Mouse (Mus musculus) limb, embryonic 11.5 days (tissue): Measurements from ENCODE around the gene Spaca3. TPM values are rescaled to one million over a fixed set of nuclear protein-coding genes. Genes with fewer than 3 reads are reported as not detected.
A peak's percentile ranks its signal among the peaks of the same experiment; 100 is the strongest.

ENCODE experiments used
- ATAC-seq: fragments of 200-750 bp; cut with Nextera tagmentation; 2 replicates; pipeline ENCODE4 v1.8.0; 2017; ENCODE audit warnings: low read depth; ENCODE audit not compliant: insufficient number of reproducible peaks, low FRiP score, low TSS enrichment
- DNase-seq: peaks from one replicate; pipeline ENCODE4 v3.0.0-alpha.2; 2015; ENCODE audit warnings: low spot score
- H3K27ac ChIP-seq: fragments of 300-500 bp; sonication (generic); replicated peaks from 2 replicates; pipeline ENCODE4 v1.5.1; 2014; ENCODE audit warnings: low read depth, mild to moderate bottlenecking, low read length
- H3K27me3 ChIP-seq: fragments of 300-500 bp; sonication (generic); 2 replicates; pipeline ENCODE4 v1.6.1; 2014; ENCODE audit warnings: mild to moderate bottlenecking, low read length, mixed read lengths; ENCODE audit not compliant: control insufficient read depth, insufficient read depth
- H3K36me3 ChIP-seq: fragments of 300-500 bp; sonication (generic); 2 replicates; pipeline ENCODE4 v1.6.1; 2014; ENCODE audit warnings: mild to moderate bottlenecking, low read length, moderate library complexity, mixed read lengths; ENCODE audit not compliant: control insufficient read depth, insufficient read depth
- H3K4me1 ChIP-seq: fragments of 300-500 bp; sonication (generic); 2 replicates; pipeline ENCODE4 v1.6.1; 2014; ENCODE audit warnings: low read length, mixed read lengths; ENCODE audit not compliant: control insufficient read depth, insufficient read depth
- H3K4me2 ChIP-seq: fragments of 300-500 bp; sonication (generic); 2 replicates; pipeline ENCODE4 v1.6.1; 2014; ENCODE audit warnings: low read depth, mild to moderate bottlenecking, moderate library complexity; ENCODE audit not compliant: severe bottlenecking
- H3K4me3 ChIP-seq: fragments of 300-500 bp; sonication (generic); 2 replicates; pipeline ENCODE4 v1.5.1; 2014; ENCODE audit warnings: low read depth, low read length
- H3K9ac ChIP-seq: fragments of 300-500 bp; sonication (generic); 2 replicates; pipeline ENCODE4 v1.6.1; 2014; ENCODE audit warnings: mild to moderate bottlenecking, low read length
- H3K9me3 ChIP-seq: fragments of 300-500 bp; sonication (generic); 2 replicates; pipeline ENCODE4 v1.6.1; 2016; ENCODE audit warnings: low read length; ENCODE audit not compliant: control insufficient read depth
- WGBS: fragments of 180-500 bp; shearing (Covaris S2); extraction: QIAGEN DNeasy Blood & Tissue Kit; methylation state at CpG from one replicate; pipeline ENCODE4 v1.1.7; 2014; 5-methylcytosine and 5-hydroxymethylcytosine counted together
- polyA plus RNA-seq: library from polyadenylated mRNA; unstranded; fragments of >200 nt; fragmentation: Nextera tagmentation; extraction: Ambion mirVana; gene quantifications from 2 replicates; pipeline ENCODE4 v1.2.1, GENCODE M21; 2014

Gene Spaca3
- polyA plus RNA-seq, 1 experiment from 2014 or later: not detected

- DNase-seq: no peak
- Histone ChIP-seq H3K9ac (no peak overlapping the region), H3K36me3 (no peaks in the 10 kb centered on the region), H3K27ac (no peak overlapping the region), H3K4me1 (no peaks in the 10 kb centered on the region), H3K4me3 (no peak overlapping the region), H3K27me3 (no peaks in the 10 kb centered on the region), H3K9me3 (no peaks in the 10 kb centered on the region), H3K4me2 (no peak overlapping the region)
- no peak for ATAC-seq
- 86% methylated on average over 4 of the region's 4 CpGs for WGBS
Observed at GRCm38 (mm10) chr11:80900555-80900954, 42.4 kb downstream of the Spaca3 start.

GRCm38 (mm10) chr11:80902664-80903063, 44.5 kb downstream of the Spaca3 start:
- WGBS: 66% methylated on average over 7 of the region's 7 CpGs
- H3K36me3 ChIP-seq: no peaks in the 10 kb centered on the region
- no peak overlapping the region for H3K4me2 ChIP-seq
- no peak for DNase-seq
- no peak overlapping the region for H3K9ac ChIP-seq
- no peak for ATAC-seq
- no peak overlapping the region for H3K27ac ChIP-seq
- H3K27me3 ChIP-seq: no peaks in the 10 kb centered on the region
- H3K4me3 ChIP-seq: no peak overlapping the region
- no peaks in the 10 kb centered on the region for H3K9me3 ChIP-seq
- no peaks in the 10 kb centered on the region for H3K4me1 ChIP-seq

GRCm38 (mm10) chr11:80903426-80903825, 45.3 kb downstream of the Spaca3 start:
- no peak overlapping the region for H3K27ac ChIP-seq
- no peaks in the 10 kb centered on the region for H3K4me1 ChIP-seq
- no peak overlapping the region for H3K4me2 ChIP-seq
- WGBS: 92% methylated on average over 10 of the region's 10 CpGs
- no peak for DNase-seq
- ATAC-seq: no peak
- H3K9me3 ChIP-seq: no peaks in the 10 kb centered on the region
- H3K9ac ChIP-seq: no peak overlapping the region
- H3K4me3 ChIP-seq: no peak overlapping the region
- H3K27me3 ChIP-seq: no peaks in the 10 kb centered on the region
- no peaks in the 10 kb centered on the region for H3K36me3 ChIP-seq

GRCm38 (mm10) chr11:80904559-80904958, 46.4 kb downstream of the Spaca3 start:
- no peak for ATAC-seq
- 93% methylated on average over 2 of the region's 2 CpGs for WGBS
- Histone ChIP-seq H3K9me3 (no peaks in the 10 kb centered on the region), H3K4me2 (no peak overlapping the region), H3K27me3 (no peaks in the 10 kb centered on the region), H3K27ac (no peak overlapping the region), H3K36me3 (no peaks in the 10 kb centered on the region), H3K4me1 (no peaks in the 10 kb centered on the region), H3K4me3 (no peak overlapping the region), H3K9ac (no peak overlapping the region)
- DNase-seq: no peak

GRCm38 (mm10) chr11:80906456-80906855, 48.3 kb downstream of the Spaca3 start:
- Histone ChIP-seq H3K36me3 (no peaks in the 10 kb centered on the region), H3K27ac (no peak overlapping the region), H3K4me1 (no peaks in the 10 kb centered on the region), H3K4me2 (no peak overlapping the region), H3K9me3 (no peaks in the 10 kb centered on the region), H3K9ac (no peak overlapping the region), H3K4me3 (no peak overlapping the region), H3K27me3 (no peaks in the 10 kb centered on the region)
- DNase-seq (peak; percentile 65), ATAC-seq (no peak)
- 31% methylated on average over 4 of the region's 4 CpGs for WGBS

GRCm38 (mm10) chr11:80907820-80908219, 49.7 kb downstream of the Spaca3 start:
- Histone ChIP-seq H3K4me2 (no peak overlapping the region), H3K4me3 (no peak overlapping the region), H3K27me3 (no peaks in the 10 kb centered on the region), H3K36me3 (no peaks in the 10 kb centered on the region), H3K9ac (no peak overlapping the region), H3K9me3 (no peaks in the 10 kb centered on the region), H3K27ac (no peak overlapping the region), H3K4me1 (no peaks in the 10 kb centered on the region)
- ATAC-seq (no peak), DNase-seq (no peak)
- WGBS: 86% methylated on average over 6 of the region's 6 CpGs

- Histone ChIP-seq H3K27me3 (no peaks in the 10 kb centered on the region), H3K4me3 (no peak overlapping the region), H3K9ac (no peak overlapping the region), H3K36me3 (no peaks in the 10 kb centered on the region), H3K27ac (no peak overlapping the region), H3K9me3 (no peaks in the 10 kb centered on the region), H3K4me2 (no peak overlapping the region), H3K4me1 (no peaks in the 10 kb centered on the region)
- WGBS: 83% methylated on average over 5 of the region's 5 CpGs
- no peak for DNase-seq
- ATAC-seq: no peak
Observed at GRCm38 (mm10) chr11:80912721-80913120, 54.6 kb downstream of the Spaca3 start.

GRCm38 (mm10) chr11:80913408-80914024, 55.4 kb downstream of the Spaca3 start:
- no peaks in the 10 kb centered on the region for H3K36me3 ChIP-seq
- no peak for ATAC-seq
- no peak overlapping the region for H3K4me3 ChIP-seq
- no peaks in the 10 kb centered on the region for H3K27me3 ChIP-seq
- DNase-seq: no peak
- WGBS: 37% methylated on average over 4 of the region's 4 CpGs
- H3K27ac ChIP-seq: no peak overlapping the region
- H3K9ac ChIP-seq: no peak overlapping the region
- H3K4me1 ChIP-seq: no peaks in the 10 kb centered on the region
- H3K9me3 ChIP-seq: no peaks in the 10 kb centered on the region
- H3K4me2 ChIP-seq: no peak overlapping the region
